Comparison of ENCODE assay signal across 8 mouse cellular contexts in genomic region chr1:166049046-166049827, GRCm38 (mm10). TPM values are rescaled to one million over a fixed set of nuclear protein-coding genes. Genes with fewer than 3 reads are reported as not detected.
DNase-seq lines count a peak whose midpoint lies in the region; ATAC-seq lines count a peak whose summit lies in the region.

No protein-coding gene starts in this region.

- DNase-seq in adrenal gland, postnatal 10 days = peak; percentile 9
- DNase-seq in adrenal gland, postnatal 36 days = no peak
- peak; percentile 42 to 51 for DNase-seq in right cerebral cortex, postnatal 10 days (ENCODE audit: low spot score in 2 of 2)
- no peak for DNase-seq in right cerebral cortex, adult 18-20 months
- no peak for DNase-seq in liver, embryonic 13.5 days
- DNase-seq in ovary, postnatal 14 days (ENCODE audit: low spot score) = no peak
- no peak for DNase-seq in right cerebral cortex, postnatal 14 days

- no peak for ATAC-seq in liver, embryonic 13.5 days (ENCODE audit: low read depth)
- peak; percentile 34; the same call in 1 of the 2 replicates for ATAC-seq in stomach, embryonic 16.5 days (ENCODE audit: insufficient read depth, low FRiP score)

- H3K4me2 ChIP-seq in liver, embryonic 13.5 days = peak overlapping the region; percentile 65
- H3K4me2 ChIP-seq in stomach, embryonic 16.5 days (ENCODE audit: low read depth, low read length) = peak overlapping the region; percentile 84

- peak overlapping the region; percentile 39; the same call in 1 of the 2 replicates for H3K4me3 ChIP-seq in liver, embryonic 13.5 days (replicated peaks)
- H3K4me3 ChIP-seq in stomach, embryonic 16.5 days (replicated peaks; ENCODE audit: low read length) = peak overlapping the region; percentile 47

- H3K27me3 ChIP-seq in liver, embryonic 13.5 days = peaks cover 43% of the 10 kb centered on the region
- 0 out of 2 replicates have a peak, but pooled peaks cover 3% of the 10 kb centered on the region for H3K27me3 ChIP-seq in stomach, embryonic 16.5 days (ENCODE audit: control insufficient read depth, insufficient read depth, low read length)

- WGBS in liver, embryonic 13.5 days (ENCODE audit: insufficient replicate concordance) = 25% methylated on average over 11 of the region's 11 CpGs
- 14% methylated on average over 11 of the region's 11 CpGs for WGBS in stomach, embryonic 16.5 days

- H3K9ac ChIP-seq in liver, embryonic 13.5 days = no peak overlapping the region
- peak overlapping the region; percentile 61 for H3K9ac ChIP-seq in stomach, embryonic 16.5 days (ENCODE audit: low read length)

- H3K4me1 ChIP-seq in liver, embryonic 13.5 days (replicated peaks) = peaks cover 19% of the 10 kb centered on the region
- peaks cover 17% of the 10 kb centered on the region; the same call in 1 of the 2 replicates for H3K4me1 ChIP-seq in stomach, embryonic 16.5 days (ENCODE audit: control insufficient read depth, insufficient read depth, low read length)

- no peaks in the 10 kb centered on the region for H3K36me3 ChIP-seq in liver, embryonic 13.5 days
- no peaks in the 10 kb centered on the region for H3K36me3 ChIP-seq in stomach, embryonic 16.5 days (ENCODE audit: control insufficient read depth, insufficient read depth, low read length)

- no peaks in the 10 kb centered on the region for H3K9me3 ChIP-seq in liver, embryonic 13.5 days (replicated peaks)
- no peaks in the 10 kb centered on the region for H3K9me3 ChIP-seq in stomach, embryonic 16.5 days (replicated peaks; ENCODE audit: control insufficient read depth, low read length)

- H3K27ac ChIP-seq in liver, embryonic 13.5 days = no peak overlapping the region
- no peak overlapping the region for H3K27ac ChIP-seq in stomach, embryonic 16.5 days (ENCODE audit: low read length)

RNA-seq across cellular contexts. Expression of gene Pou2f1, which starts 46.8 kb away (rescaled TPM):
- 10 to 100 TPM; 11.3 to 17.5 TPM for total RNA-seq in adrenal gland, postnatal 10 days (2021)
- 10 to 100 TPM; 11.2 to 14.3 TPM for total RNA-seq in adrenal gland, postnatal 36 days (2021)
- 4.3 and 5.5 TPM in 2 replicates for polyA plus RNA-seq in liver, embryonic 13.5 days (2015; fragmentation: Nextera tagmentation; extraction: Ambion mirVana)
- polyA plus RNA-seq in stomach, embryonic 16.5 days (2015; fragmentation: Nextera tagmentation; extraction: Ambion mirVana) = 9.4 and 10.2 TPM in 2 replicates

Comparison
In these comparisons a context has a peak if more than half of its experiments do, and no peak if none do; other contexts are left out.
1. DNase-seq: peak in adrenal gland, postnatal 10 days (single experiment) and right cerebral cortex, postnatal 10 days (2 of 2); none in adrenal gland, postnatal 36 days (0 of 2), right cerebral cortex, adult 18-20 months (single experiment), liver, embryonic 13.5 days (single experiment), ovary, postnatal 14 days (single experiment) and right cerebral cortex, postnatal 14 days (single experiment).